Mouse (Mus musculus) fibroblast of lung, adult 2 months (primary cell): Measurements from ENCODE around the gene Dcaf12l1.
"Not testable (repeated sequence)": the region's sequence is repeated elsewhere in the genome, so short reads cannot be mapped to it uniquely, and the experiment has no call there.

Experiments
- DNase-seq: peaks from one replicate; pipeline ENCODE4 v3.0.0-alpha.2; 2011; ENCODE audit warnings: low read depth

The Dcaf12l1 gene

DNA sequence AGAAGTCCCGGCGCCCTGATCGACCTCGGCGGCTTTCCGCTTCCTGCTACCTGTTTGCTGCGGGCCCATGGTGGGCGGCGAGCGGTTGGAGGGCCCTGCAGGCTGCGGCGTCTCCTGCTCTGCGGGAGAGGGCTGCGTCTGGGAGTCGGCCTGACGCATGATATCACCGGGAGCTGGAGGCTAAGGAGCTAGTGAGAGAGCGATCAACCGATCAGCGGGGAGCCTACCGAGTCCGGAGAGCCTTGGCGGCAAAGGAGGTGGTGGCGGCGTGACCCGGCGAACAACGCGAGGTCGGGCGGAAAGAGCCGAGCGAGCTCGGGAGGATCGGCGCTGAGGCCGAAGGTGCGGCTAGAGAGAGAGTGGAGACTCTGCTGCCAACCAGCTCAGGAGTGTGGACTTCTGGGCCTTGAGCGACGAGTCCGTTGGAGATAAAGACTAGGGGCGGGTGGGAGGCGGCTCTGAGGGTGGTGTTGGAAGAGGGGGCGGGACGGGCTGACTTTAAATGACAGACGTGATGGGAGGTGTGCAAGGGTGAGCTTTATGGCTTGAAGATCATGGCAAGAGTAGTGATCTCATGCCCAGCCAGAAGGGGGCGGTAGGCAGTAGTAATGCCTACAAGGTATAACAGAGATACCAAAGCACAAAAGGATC is at the start of gene Dcaf12l1:
Gene Dcaf12l1 (minus strand): TSS at position 437 of the 651 bp plus-strand sequence.
- no peak for DNase-seq

DNA sequence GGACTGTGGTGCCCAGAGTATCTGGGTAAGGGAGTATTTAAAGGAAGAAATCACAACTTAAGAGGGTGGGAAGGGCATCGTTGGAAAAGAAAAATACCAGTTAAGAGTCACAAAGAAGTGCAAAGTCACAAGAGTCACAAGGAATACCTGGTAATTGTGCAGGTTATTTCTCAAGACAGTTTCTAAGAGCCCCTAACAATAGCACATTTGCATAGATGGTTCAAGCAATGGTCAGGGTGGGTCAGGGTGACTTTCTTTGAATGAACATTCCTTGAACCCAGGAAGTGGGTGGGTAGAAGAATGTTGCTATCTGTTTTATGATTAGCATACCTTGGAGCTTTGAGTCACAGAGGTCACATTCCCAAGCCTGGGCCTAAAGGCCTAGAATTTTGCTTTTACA is 19.4 kb upstream of the Dcaf12l1 start:
- DNase-seq: not testable (repeated sequence)

DNA sequence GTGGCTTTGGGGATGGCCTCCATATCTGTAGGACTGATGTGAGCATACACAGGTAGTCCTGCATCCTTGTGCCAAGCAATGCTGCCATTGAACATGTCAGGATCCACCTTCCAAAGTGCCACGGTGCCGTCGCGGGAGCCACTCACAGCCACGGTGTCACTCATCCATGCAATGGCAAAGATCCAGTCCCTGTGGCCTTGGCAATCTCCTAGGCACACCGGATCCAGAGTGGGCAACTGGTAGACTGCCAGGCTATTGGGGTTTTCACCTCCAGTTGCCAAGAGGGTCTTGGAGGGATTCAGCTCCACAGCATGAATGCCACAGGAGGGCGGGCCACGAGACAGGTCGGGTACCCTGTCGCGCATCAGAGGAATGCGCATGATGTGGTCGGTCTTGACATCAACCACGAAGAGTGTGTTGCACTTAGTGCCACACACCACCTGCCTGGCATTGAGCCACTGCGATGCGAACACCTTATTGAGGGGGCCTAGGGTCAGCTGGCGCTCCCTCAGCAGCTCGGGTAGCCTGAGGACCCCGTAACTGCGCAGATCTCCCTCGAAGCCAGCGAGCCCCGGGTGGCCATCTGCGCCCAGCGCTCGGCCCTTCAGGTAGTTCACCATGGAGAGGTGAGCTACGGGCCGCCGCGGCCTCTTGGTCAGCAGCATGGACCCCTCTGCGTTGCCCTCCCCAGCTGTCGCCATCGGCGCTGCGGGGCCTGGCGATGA is 799 bp downstream of the Dcaf12l1 start:
- no peak for DNase-seq
